Mouse (Mus musculus) MEL (cell line): ENCODE measurements around the gene Itga2b. TPM values are rescaled to one million over a fixed set of nuclear protein-coding genes. Genes with fewer than 3 reads are reported as not detected.

ENCODE experiments used
- DNase-seq: peaks from one replicate; pipeline ENCODE4 v3.0.0; 2011; ENCODE audit warnings: low read depth, low spot score
- H3K27ac ChIP-seq: 2 replicates; pipeline ENCODE4 v1.5.1; 2012; ENCODE audit warnings: low read depth, mild to moderate bottlenecking, control low read depth, low read length, moderate library complexity; ENCODE audit not compliant: control insufficient read depth
- H3K27me3 ChIP-seq, 2 experiments: fragments of 150-350 bp in 1 of 2; sonication (generic) in 1 of 2; 2 replicates each; pipeline ENCODE4 v1.6.1; 2012; ENCODE audit warnings: low read length in 2 of 2, mild to moderate bottlenecking in 2 of 2, improper control_type of control experiment in 1 of 2, moderate library complexity in 1 of 2; ENCODE audit not compliant: insufficient read depth in 2 of 2, control insufficient read depth in 1 of 2
- H3K36me3 ChIP-seq, 2 experiments: 2 replicates each; pipeline ENCODE4 v1.6.1; 2012 to 2014; ENCODE audit warnings: low read length in 2 of 2, improper control_type of control experiment in 1 of 2, inconsistent platforms in 1 of 2, mild to moderate bottlenecking in 1 of 2; ENCODE audit not compliant: insufficient read depth in 2 of 2, control insufficient read depth in 1 of 2
- H3K4me1 ChIP-seq, 2 experiments: fragments of 150-350 bp in 1 of 2; sonication (generic) in 1 of 2; 2 replicates each; pipeline ENCODE4 v1.6.1; 2012; ENCODE audit warnings: low read length in 2 of 2, improper control_type of control experiment in 1 of 2, mild to moderate bottlenecking in 1 of 2; ENCODE audit not compliant: insufficient read depth in 2 of 2, control insufficient read depth in 1 of 2
- H3K4me3 ChIP-seq, 2 experiments: fragments of 150-350 bp in 1 of 2; sonication (generic) in 1 of 2; 2 replicates each; pipeline ENCODE4 v1.5.1; 2012; ENCODE audit warnings: low read depth in 2 of 2, low read length in 2 of 2, mild to moderate bottlenecking in 2 of 2, moderate library complexity in 2 of 2, control low read depth in 1 of 2, improper control_type of control experiment in 1 of 2; ENCODE audit not compliant: control insufficient read depth in 1 of 2, insufficient read depth in 1 of 2
- H3K79me2 ChIP-seq: 2 replicates; pipeline ENCODE4 v1.6.1; 2012; ENCODE audit warnings: mild to moderate bottlenecking, low read length, moderate library complexity; ENCODE audit not compliant: control insufficient read depth, poor library complexity, insufficient read depth
- H3K9ac ChIP-seq: 2 replicates; pipeline ENCODE4 v1.6.1; 2012; ENCODE audit warnings: low read depth, mild to moderate bottlenecking, control low read depth, low read length, moderate library complexity; ENCODE audit not compliant: control insufficient read depth, poor library complexity, severe bottlenecking
- H3K9me3 ChIP-seq: fragments of 150-350 bp; sonication (generic); replicated peaks from 2 replicates; pipeline ENCODE4 v1.6.1; 2012; ENCODE audit warnings: mild to moderate bottlenecking, low read length, improper control_type of control experiment, moderate library complexity; ENCODE audit not compliant: insufficient read depth
- BHLHE40 ChIP-seq: IDR thresholded peaks from 2 replicates; pipeline ENCODE4 v1.6.1; 2012; ENCODE audit warnings: low read depth, mild to moderate bottlenecking, inconsistent platforms, low read length, improper control_type of control experiment, borderline replicate concordance
- CHD2 ChIP-seq: IDR thresholded peaks from 2 replicates; pipeline ENCODE4 v1.6.1; 2011; ENCODE audit warnings: low read length, improper control_type of control experiment
- E2F4 ChIP-seq: IDR thresholded peaks from 2 replicates; pipeline ENCODE4 v1.6.1; 2011; ENCODE audit warnings: low read depth, low read length, improper control_type of control experiment, borderline replicate concordance
- ELF1 ChIP-seq: IDR thresholded peaks from 2 replicates; pipeline ENCODE4 v1.6.1; 2014; ENCODE audit warnings: low read depth, mild to moderate bottlenecking, inconsistent platforms, low read length, improper control_type of control experiment, moderate library complexity
- EP300 ChIP-seq, 2 experiments: IDR thresholded peaks; 2 replicates each; pipeline ENCODE4 v1.6.1; 2011; ENCODE audit warnings: improper control_type of control experiment in 2 of 2, low read length in 2 of 2, low read depth in 1 of 2, mild to moderate bottlenecking in 1 of 2
- HCFC1 ChIP-seq: IDR thresholded peaks from 2 replicates; pipeline ENCODE4 v1.6.1; 2012; ENCODE audit warnings: low read depth, mild to moderate bottlenecking, inconsistent platforms, low read length, improper control_type of control experiment, moderate library complexity
- MAFK ChIP-seq: IDR thresholded peaks from 2 replicates; pipeline ENCODE4 v1.6.1; 2011; ENCODE audit warnings: low read depth, mild to moderate bottlenecking, low read length, improper control_type of control experiment, borderline replicate concordance
- MAZ ChIP-seq: IDR thresholded peaks from 2 replicates; pipeline ENCODE4 v1.6.1; 2012; ENCODE audit warnings: low read depth, mild to moderate bottlenecking, inconsistent platforms, low read length, improper control_type of control experiment
- MEF2A ChIP-seq: IDR thresholded peaks from 2 replicates; pipeline ENCODE4 v1.6.1; 2014; ENCODE audit warnings: low read depth, mild to moderate bottlenecking, inconsistent platforms, low read length, improper control_type of control experiment; ENCODE audit not compliant: poor library complexity, insufficient replicate concordance, severe bottlenecking; ENCODE audit errors: extremely low read depth
- POLR2A ChIP-seq, 2 experiments: IDR thresholded peaks; 2 replicates each; pipeline ENCODE4 v1.6.1; 2011 to 2012; ENCODE audit warnings: low read length in 2 of 2, mild to moderate bottlenecking in 2 of 2, control low read depth in 1 of 2, improper control_type of control experiment in 1 of 2, low read depth in 1 of 2, moderate library complexity in 1 of 2; ENCODE audit not compliant: control insufficient read depth in 1 of 2, insufficient read depth in 1 of 2, poor library complexity in 1 of 2
- POLR2AphosphoS2 ChIP-seq: IDR thresholded peaks from 2 replicates; pipeline ENCODE4 v1.6.1; 2011; ENCODE audit warnings: low read length, improper control_type of control experiment
- POLR2AphosphoS5 ChIP-seq: IDR thresholded peaks from 2 replicates; pipeline ENCODE4 v1.6.1; 2012; ENCODE audit warnings: low read depth, borderline replicate concordance, mild to moderate bottlenecking, inconsistent platforms, low read length, moderate library complexity, mixed read lengths
- RAD21 ChIP-seq: IDR thresholded peaks from 2 replicates; pipeline ENCODE4 v1.6.1; 2011; ENCODE audit warnings: mild to moderate bottlenecking, low read depth, low read length, improper control_type of control experiment
- TBP ChIP-seq: IDR thresholded peaks from 2 replicates; pipeline ENCODE4 v1.8.0; 2011; ENCODE audit warnings: low read depth, low read length, improper control_type of control experiment
- TCF12 ChIP-seq: IDR thresholded peaks from 2 replicates; pipeline ENCODE4 v1.6.1; 2014; ENCODE audit warnings: low read depth, mild to moderate bottlenecking, inconsistent platforms, low read length, improper control_type of control experiment, moderate library complexity
- USF1 ChIP-seq: IDR thresholded peaks from 2 replicates; pipeline ENCODE4 v1.6.1; 2014; ENCODE audit warnings: low read depth, mild to moderate bottlenecking, inconsistent platforms, low read length, improper control_type of control experiment, moderate library complexity
- ZC3H11A ChIP-seq: IDR thresholded peaks from 2 replicates; pipeline ENCODE4 v1.6.1; 2012; ENCODE audit warnings: low read depth, mild to moderate bottlenecking, inconsistent platforms, low read length, improper control_type of control experiment
- ZMIZ1 ChIP-seq: IDR thresholded peaks from 2 replicates; pipeline ENCODE4 v1.6.1; 2012; ENCODE audit warnings: low read depth, mild to moderate bottlenecking, inconsistent platforms, low read length, improper control_type of control experiment, moderate library complexity
- polyA plus RNA-seq, 2 experiments: library from polyadenylated mRNA; stranded (reverse) in 1 of 2; unstranded in 1 of 2; fragments of >175 nt in 1 of 2; fragments of >200 nt in 1 of 2; gene quantifications; 2 replicates each; pipeline versions ENCODE4 v1.2.1 to v1.2.4; 2012; ENCODE audit warnings: low replicate concordance in 2 of 2, low read depth in 1 of 2; ENCODE audit not compliant: insufficient read length in 2 of 2, insufficient read depth in 1 of 2, missing spikeins in 1 of 2
- total RNA-seq: library from RNA; depleted of rRNA; stranded (reverse); fragments of 300-350 nt; gene quantifications from 2 replicates; pipeline ENCODE4 v1.2.3, GENCODE M21; 2012

Itga2b gene
- total and polyA plus RNA-seq, 3 experiments = 10.7 to 55.7 TPM; not detected in 1

DNA sequence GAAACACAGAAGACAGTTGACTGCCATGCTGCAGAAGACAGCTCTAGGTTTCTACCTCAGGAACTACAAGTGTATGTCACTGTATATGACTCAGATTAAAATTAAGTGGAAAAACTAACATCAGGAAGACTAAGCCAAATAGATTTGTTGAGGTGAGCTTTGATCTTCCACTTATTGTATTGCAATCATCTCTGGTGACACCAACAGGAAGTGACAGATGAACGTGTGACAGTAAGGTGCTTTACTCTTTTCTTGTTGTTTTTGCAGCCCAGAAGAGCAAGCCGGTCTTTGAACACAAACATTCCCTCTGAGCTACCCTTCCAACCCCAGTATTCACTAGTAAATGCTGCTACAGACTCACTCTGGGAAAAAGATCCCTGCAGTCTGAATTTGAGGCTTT is 26.8 kb upstream of the Itga2b start:
- TF ChIP-seq MEF2A = no peak
- no peak for TF ChIP-seq E2F4
- H3K27ac ChIP-seq = no peak overlapping the region
- no peak overlapping the region for H3K4me3 ChIP-seq
- no peaks in the 10 kb centered on the region for H3K4me1 ChIP-seq
- no peak overlapping the region for H3K9ac ChIP-seq
- H3K79me2 ChIP-seq = no peaks in the 10 kb centered on the region
- no peaks in the 10 kb centered on the region for H3K9me3 ChIP-seq
- DNase-seq = no peak
- H3K36me3 ChIP-seq = peaks cover 2 to 38% of the 10 kb centered on the region in 2 experiments; a peak in 2 of 4 replicates
- H3K27me3 ChIP-seq = no peaks in the 10 kb centered on the region

DNA sequence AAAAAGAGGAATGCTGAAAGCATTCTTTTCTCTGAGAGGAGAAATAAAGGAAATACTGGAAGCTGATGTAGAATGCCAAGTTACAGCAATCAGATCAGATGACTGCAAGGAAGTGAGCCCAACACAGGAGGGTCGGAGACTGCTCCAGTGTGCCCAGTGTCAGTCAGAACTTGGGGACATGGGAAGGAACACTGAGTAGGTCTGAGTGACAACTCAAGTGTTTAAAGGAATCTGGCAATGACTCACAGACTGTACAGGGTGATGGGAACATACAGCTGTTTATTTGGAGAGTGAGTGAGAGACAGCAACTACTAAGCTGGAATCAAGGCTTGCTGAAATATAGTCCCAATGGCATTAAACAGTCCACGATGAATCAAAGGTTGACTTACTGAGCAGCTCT is 26.3 kb upstream of the Itga2b start:
- TF ChIP-seq POLR2AphosphoS2 (0 out of 2 replicates have a peak, but pooled peaks have one; percentile 4), BHLHE40 (no peak), ZMIZ1 (no peak), MEF2A (no peak), TBP (no peak), MAFK (no peak)
- TF ChIP-seq, all 39 proteins: peak for 1
- no peak overlapping the region for H3K4me3 ChIP-seq
- no peaks in the 10 kb centered on the region for H3K79me2 ChIP-seq
- no peaks in the 10 kb centered on the region for H3K27me3 ChIP-seq
- no peak overlapping the region for H3K9ac ChIP-seq
- H3K9me3 ChIP-seq = no peaks in the 10 kb centered on the region
- no peak overlapping the region for H3K27ac ChIP-seq
- no peak for DNase-seq
- peaks cover 2 to 33% of the 10 kb centered on the region in 2 experiments; a peak in 2 of 4 replicates for H3K36me3 ChIP-seq
- no peaks in the 10 kb centered on the region for H3K4me1 ChIP-seq

DNA sequence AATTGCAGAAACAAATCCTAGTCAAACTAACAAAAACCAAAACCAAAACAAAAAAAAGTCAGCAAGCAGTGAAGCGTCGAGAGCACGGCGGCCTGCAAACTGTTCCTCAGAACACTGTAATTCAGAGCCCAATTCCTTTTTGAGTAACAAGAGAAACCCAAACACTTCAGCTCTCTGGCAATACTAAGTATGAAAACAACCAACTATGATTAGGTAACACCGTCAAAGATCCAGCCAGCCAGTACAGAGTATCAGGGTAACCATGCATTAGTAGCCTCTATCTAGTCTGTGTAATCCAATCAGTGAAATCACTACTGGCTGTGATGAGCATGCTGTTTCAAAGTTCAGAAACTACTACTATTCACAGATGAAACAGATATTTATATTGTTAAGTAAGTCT is 25.8 kb upstream of the Itga2b start:
- H3K9me3 ChIP-seq = no peaks in the 10 kb centered on the region
- H3K79me2 ChIP-seq = no peaks in the 10 kb centered on the region
- no peak overlapping the region for H3K27ac ChIP-seq
- peaks cover 2 to 32% of the 10 kb centered on the region in 2 experiments; a peak in 2 of 4 replicates for H3K36me3 ChIP-seq
- no peaks in the 10 kb centered on the region for H3K4me1 ChIP-seq
- TF ChIP-seq RAD21 (no peak), ZC3H11A (no peak), HCFC1 (no peak), MEF2A (no peak), CHD2 (no peak), POLR2A (IDR thresholded peaks at IDR 0.05; ENCODE audit: control insufficient read depth in 1 of 2, insufficient read depth in 1 of 2, low read depth in 1 of 2, low read length in 2 of 2, poor library complexity in 1 of 2) (no peak), ELF1 (no peak), EP300 (IDR thresholded peaks at IDR 0.05; ENCODE audit: low read depth in 1 of 2, low read length in 2 of 2) (no peak), USF1 (no peak), ZMIZ1 (no peak), POLR2AphosphoS2 (no peak), POLR2AphosphoS5 (no peak), TCF12 (no peak), MAZ (no peak)
- no peak for DNase-seq
- H3K4me3 ChIP-seq = no peak overlapping the region
- no peak overlapping the region for H3K9ac ChIP-seq
- no peaks in the 10 kb centered on the region for H3K27me3 ChIP-seq
